Mouse (Mus musculus) forebrain, embryonic 11.5 days (tissue): ENCODE data around the gene Mertk. TPM values are rescaled to one million over a fixed set of nuclear protein-coding genes. Genes with fewer than 3 reads are reported as not detected.

ENCODE experiments used
- ATAC-seq: fragments of 200-750 bp; cut with Nextera tagmentation; replicated peaks from 2 replicates; pipeline ENCODE4 v1.8.0; 2017; ENCODE audit warnings: moderate TSS enrichment; ENCODE audit not compliant: low FRiP score
- DNase-seq: peaks from one replicate; pipeline ENCODE4 v3.0.0-alpha.2; 2017; ENCODE audit warnings: low spot score
- H3K27ac ChIP-seq: fragments of 300-500 bp; sonication (generic); 2 replicates; pipeline ENCODE4 v1.5.1; 2014; ENCODE audit warnings: low read depth, low read length
- H3K27me3 ChIP-seq: fragments of 300-500 bp; sonication (generic); 2 replicates; pipeline ENCODE4 v1.6.1; 2014; ENCODE audit warnings: mild to moderate bottlenecking, low read length, mixed read lengths; ENCODE audit not compliant: control insufficient read depth, insufficient read depth
- H3K36me3 ChIP-seq: fragments of 300-500 bp; sonication (generic); 2 replicates; pipeline ENCODE4 v1.6.1; 2014; ENCODE audit warnings: mild to moderate bottlenecking, low read length, moderate library complexity, mixed read lengths; ENCODE audit not compliant: control insufficient read depth, insufficient read depth
- H3K4me1 ChIP-seq: fragments of 300-500 bp; sonication (generic); replicated peaks from 2 replicates; pipeline ENCODE4 v1.6.1; 2014; ENCODE audit warnings: low read length, mixed read lengths; ENCODE audit not compliant: control insufficient read depth, insufficient read depth
- H3K4me2 ChIP-seq: fragments of 300-500 bp; sonication (generic); 2 replicates; pipeline ENCODE4 v1.6.1; 2014; ENCODE audit warnings: low read depth, mild to moderate bottlenecking, low read length, moderate library complexity, mixed read lengths; ENCODE audit not compliant: severe bottlenecking
- H3K4me3 ChIP-seq: fragments of 300-500 bp; sonication (generic); 2 replicates; pipeline ENCODE4 v1.5.1; 2014; ENCODE audit warnings: low read depth, low read length
- H3K9ac ChIP-seq: fragments of 300-500 bp; sonication (generic); 2 replicates; pipeline ENCODE4 v1.6.1; 2014; ENCODE audit warnings: low read length
- H3K9me3 ChIP-seq: fragments of 300-500 bp; sonication (generic); 2 replicates; pipeline ENCODE4 v1.6.1; 2016; ENCODE audit warnings: low read length, mixed read lengths; ENCODE audit not compliant: control insufficient read depth
- WGBS: fragments of 180-500 bp; shearing (Covaris S2); extraction: QIAGEN DNeasy Blood & Tissue Kit; methylation state at CpG from one replicate; pipeline ENCODE4 v1.1.7; 2014; 5-methylcytosine and 5-hydroxymethylcytosine counted together
- polyA plus RNA-seq: library from polyadenylated mRNA; unstranded; fragments of >200 nt; fragmentation: Nextera tagmentation; extraction: Ambion mirVana; gene quantifications from 2 replicates; pipeline ENCODE4 v1.2.1, GENCODE M21; 2014

Mertk gene
- polyA plus RNA-seq, 1 experiment from 2014 or later, result 4.4 TPM

DNA sequence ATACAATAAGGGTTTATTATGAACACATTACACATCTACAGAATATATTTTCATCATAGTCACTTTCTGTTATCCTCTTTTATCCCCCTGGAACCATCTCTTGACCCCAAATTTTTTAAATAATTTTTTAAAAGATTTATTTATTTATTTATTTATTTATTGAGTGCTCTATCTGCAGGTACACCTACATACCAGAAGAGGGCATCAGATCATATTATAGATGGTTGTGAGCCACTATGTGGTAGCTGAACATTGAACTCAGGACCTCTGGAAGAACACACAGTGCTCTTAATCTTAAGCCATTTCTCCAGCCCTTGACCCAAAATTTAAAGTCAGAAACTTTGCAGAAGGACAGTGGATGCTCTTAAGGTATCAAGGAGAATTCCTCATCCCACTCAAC is 4.2 kb upstream of the Mertk start:
- ATAC-seq (no peak), DNase-seq (no peak)
- H3K27me3 ChIP-seq, result 0 out of 2 replicates have a peak, but pooled peaks cover 2% of the 10 kb centered on the region
- no peaks in the 10 kb centered on the region for H3K4me1 ChIP-seq
- H3K9me3 ChIP-seq, result no peaks in the 10 kb centered on the region
- H3K9ac ChIP-seq, result no peak overlapping the region
- H3K4me2 ChIP-seq, result no peak overlapping the region
- H3K36me3 ChIP-seq, result no peaks in the 10 kb centered on the region
- H3K27ac ChIP-seq, result no peak overlapping the region
- H3K4me3 ChIP-seq, result no peak overlapping the region

DNA sequence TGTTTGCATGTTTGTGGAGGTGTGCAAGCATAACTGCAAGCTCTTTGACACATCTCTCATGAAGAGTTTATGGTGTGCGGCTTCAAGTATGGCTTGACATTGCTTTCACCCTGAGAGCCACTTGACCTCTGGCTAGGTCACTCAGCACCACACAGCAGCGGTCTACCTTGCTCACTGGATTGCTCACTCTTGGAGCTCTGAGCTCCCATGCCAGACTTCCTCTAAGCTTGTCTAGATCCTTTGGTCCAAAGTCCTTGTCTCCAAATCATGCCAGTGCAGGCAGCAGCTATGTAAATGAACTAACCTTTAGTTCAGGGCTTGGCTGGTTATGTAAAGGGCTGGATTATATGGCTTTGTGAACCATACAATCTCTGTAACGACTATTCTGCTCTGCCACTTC is 2.3 kb upstream of the Mertk start:
- 79% methylated on average over 3 of the region's 3 CpGs for WGBS
- Histone ChIP-seq H3K9ac (no peak overlapping the region), H3K36me3 (no peaks in the 10 kb centered on the region), H3K27me3 (0 out of 2 replicates have a peak, but pooled peaks cover 2% of the 10 kb centered on the region), H3K4me2 (no peak overlapping the region), H3K4me3 (no peak overlapping the region), H3K4me1 (no peaks in the 10 kb centered on the region), H3K9me3 (no peaks in the 10 kb centered on the region), H3K27ac (no peak overlapping the region)
- DNase-seq (no peak), ATAC-seq (no peak)

DNA sequence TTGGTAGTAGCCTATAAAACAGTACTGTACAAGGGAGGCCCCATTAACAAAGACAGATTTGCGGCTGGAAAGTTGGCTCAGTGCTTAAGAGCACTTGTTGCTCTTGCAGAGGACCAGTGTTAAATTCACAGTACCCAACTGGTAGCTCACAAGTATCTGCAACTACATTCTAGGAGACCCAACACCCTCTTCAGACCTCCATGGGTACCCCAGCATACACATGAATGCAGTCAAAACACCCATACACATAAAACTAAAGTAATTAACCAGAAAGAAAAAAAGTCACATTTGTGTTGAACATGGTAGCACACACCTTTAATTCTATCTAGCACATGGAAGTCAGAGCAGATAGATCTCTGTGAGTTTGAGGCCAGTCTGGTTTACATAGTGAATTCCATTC is 1.7 kb upstream of the Mertk start:
- Histone ChIP-seq H3K27me3 (0 out of 2 replicates have a peak, but pooled peaks cover 2% of the 10 kb centered on the region), H3K9me3 (no peaks in the 10 kb centered on the region), H3K4me3 (no peak overlapping the region), H3K27ac (no peak overlapping the region), H3K4me1 (no peaks in the 10 kb centered on the region), H3K9ac (no peak overlapping the region), H3K36me3 (no peaks in the 10 kb centered on the region), H3K4me2 (no peak overlapping the region)
- ATAC-seq (no peak), DNase-seq (no peak)
- WGBS, result 94% methylated on average over 1 of the region's 1 CpGs

DNA sequence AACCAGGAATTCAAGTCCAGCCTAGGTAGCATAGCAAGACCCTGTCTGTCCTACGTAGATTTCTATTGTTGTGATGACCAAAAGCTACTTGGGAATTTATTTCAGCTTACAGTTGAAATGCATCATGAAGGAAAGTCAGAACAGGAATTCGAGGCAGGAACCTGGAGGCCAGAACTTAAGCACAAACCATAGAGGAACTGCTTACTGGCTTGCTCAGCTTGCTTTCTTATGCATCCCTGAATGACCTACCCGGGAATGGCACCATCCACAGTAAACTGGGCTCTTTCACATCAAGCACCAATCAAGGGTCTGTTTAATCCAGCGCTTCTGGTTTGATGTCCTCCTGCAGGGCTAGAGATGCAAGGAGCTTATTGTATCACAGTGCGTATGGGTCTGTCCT is 1.2 kb upstream of the Mertk start:
- Histone ChIP-seq H3K36me3 (no peaks in the 10 kb centered on the region), H3K4me2 (no peak overlapping the region), H3K4me3 (peak overlapping the region; percentile 50; the same call in 1 of the 2 replicates), H3K27me3 (0 out of 2 replicates have a peak, but pooled peaks cover 2% of the 10 kb centered on the region), H3K27ac (no peak overlapping the region), H3K9me3 (no peaks in the 10 kb centered on the region), H3K9ac (0 out of 2 replicates have a peak overlapping the region, but pooled peaks have one; percentile 14), H3K4me1 (no peaks in the 10 kb centered on the region)
- WGBS, result 63% methylated on average over 5 of the region's 5 CpGs
- ATAC-seq (no peak), DNase-seq (no peak)

DNA sequence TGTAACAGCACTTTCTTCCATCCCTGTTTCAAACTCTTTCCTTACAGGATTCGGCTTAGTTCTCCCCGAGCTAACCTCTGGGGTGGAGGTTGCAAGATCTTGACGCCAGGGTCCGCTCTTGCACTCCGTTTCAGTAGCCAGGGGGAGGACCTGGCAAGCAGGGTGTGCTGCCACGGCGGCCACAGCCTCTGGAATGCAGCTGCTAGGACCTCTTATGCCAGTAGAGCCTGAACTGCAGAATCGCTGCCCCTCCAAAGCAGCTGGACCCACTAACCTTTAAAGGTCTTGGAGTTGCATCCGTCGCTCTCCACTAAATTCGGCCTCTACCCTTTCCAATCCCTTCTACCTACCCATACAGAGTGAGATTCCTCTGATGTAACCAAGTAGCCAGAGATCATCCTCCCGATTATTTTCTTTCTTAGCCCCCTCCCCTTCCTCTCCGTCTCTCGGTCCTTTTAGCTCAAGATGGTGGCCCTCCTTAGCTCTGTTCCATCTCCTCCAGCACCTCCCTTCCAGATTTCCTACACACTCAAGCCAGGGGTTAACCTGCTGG is 540 bp upstream of the Mertk start:
- Histone ChIP-seq H3K36me3 (no peaks in the 10 kb centered on the region), H3K27me3 (0 out of 2 replicates have a peak, but pooled peaks cover 2% of the 10 kb centered on the region), H3K9me3 (no peaks in the 10 kb centered on the region), H3K9ac (peak overlapping the region; percentile 61), H3K4me1 (no peaks in the 10 kb centered on the region), H3K4me3 (peak overlapping the region; percentile 50), H3K27ac (peak overlapping the region; percentile 26; the same call in 1 of the 2 replicates), H3K4me2 (peak overlapping the region; percentile 85)
- DNase-seq, result peak; percentile 91
- ATAC-seq, result peak; percentile 84
- WGBS, result under 1% methylated on average over 14 of the region's 14 CpGs

DNA sequence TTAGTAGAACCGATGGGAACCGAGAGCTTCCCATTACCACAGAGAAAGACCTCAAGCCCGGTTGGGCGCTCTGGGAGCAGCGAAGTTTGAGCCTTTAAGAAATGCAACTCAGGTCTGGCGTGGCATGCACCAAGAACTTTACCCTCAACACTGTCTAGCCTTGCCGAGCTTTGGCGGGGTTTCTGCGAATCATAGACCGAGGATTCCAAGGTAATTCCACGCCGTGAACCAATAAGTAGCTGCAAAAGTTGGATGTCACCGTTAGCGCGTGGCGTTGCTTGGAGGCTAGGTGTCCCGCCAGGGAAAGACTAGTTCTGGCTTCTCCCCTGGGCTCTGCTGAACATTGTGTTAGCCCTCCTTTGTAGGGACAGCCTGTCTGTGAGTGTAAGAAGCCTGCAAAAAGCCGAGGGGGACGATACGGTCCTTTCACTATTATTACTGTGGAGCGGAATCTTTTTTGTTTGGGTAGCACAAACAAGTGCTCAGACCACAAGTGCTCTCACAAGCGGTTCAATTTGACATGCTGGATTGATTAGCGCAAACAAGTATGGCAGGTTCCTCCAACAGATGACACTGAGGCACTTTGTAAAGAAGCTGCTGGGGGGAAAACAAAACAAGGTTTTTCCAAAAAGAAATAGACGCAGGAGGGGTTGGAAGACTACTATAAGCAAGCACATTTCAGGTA is 587 bp downstream of the Mertk start:
- Histone ChIP-seq H3K4me1 (no peaks in the 10 kb centered on the region), H3K36me3 (no peaks in the 10 kb centered on the region), H3K4me3 (peak overlapping the region; percentile 50), H3K27me3 (0 out of 2 replicates have a peak, but pooled peaks cover 2% of the 10 kb centered on the region), H3K27ac (no peak overlapping the region), H3K4me2 (peak overlapping the region; percentile 85), H3K9me3 (no peaks in the 10 kb centered on the region), H3K9ac (peak overlapping the region; percentile 61)
- DNase-seq, result peak; percentile 60
- WGBS, result under 1% methylated on average over 24 of the region's 24 CpGs
- no peak; the same call in 1 of the 2 replicates for ATAC-seq

DNA sequence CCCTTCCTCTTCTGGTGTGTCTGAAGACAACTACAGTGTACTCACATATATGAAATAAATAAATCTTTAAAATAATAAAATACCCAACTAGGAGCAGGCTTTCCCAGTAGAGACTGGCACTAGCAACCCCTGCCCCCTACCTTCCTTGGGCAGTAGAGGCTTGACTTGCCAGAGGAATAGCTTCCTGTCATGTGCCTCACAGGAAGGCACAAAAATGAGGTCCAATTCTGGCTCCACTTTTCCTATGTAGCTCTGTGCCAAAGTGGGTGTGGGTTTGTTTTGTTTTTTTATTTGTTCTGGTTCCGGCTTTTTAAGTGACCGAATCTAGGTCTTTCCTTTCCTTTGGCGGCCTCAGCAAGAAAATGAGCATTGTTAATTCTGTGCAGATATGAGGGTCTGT is 5.7 kb downstream of the Mertk start:
- no peaks in the 10 kb centered on the region for H3K27me3 ChIP-seq
- 92% methylated on average over 3 of the region's 3 CpGs for WGBS
- H3K4me1 ChIP-seq, result no peaks in the 10 kb centered on the region; the same call in 1 of the 2 replicates
- no peaks in the 10 kb centered on the region for H3K9me3 ChIP-seq
- no peak for DNase-seq
- no peaks in the 10 kb centered on the region for H3K36me3 ChIP-seq
- no peak overlapping the region for H3K4me2 ChIP-seq
- no peak overlapping the region for H3K4me3 ChIP-seq
- no peak for ATAC-seq
- H3K27ac ChIP-seq, result no peak overlapping the region
- H3K9ac ChIP-seq, result no peak overlapping the region

DNA sequence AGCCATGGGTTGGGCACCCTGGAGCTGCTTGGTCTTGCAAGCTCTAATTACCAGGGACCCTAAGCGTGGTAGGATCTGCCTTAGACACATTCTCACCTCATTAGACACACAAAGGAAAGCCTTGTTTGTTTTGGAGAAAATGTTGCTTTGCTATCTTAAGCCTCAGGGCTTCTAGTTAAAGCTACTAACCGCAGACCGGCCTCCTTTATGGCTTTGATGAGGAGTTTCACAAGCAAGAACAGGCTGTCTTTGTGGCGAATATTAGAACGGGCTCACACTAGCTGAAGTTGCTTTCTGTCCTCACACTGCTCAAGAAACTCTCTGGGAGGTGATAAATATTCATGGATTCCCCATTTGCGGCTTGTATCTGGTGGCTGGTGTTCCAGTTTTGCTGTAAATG is 10.5 kb downstream of the Mertk start:
- 27% methylated on average over 6 of the region's 6 CpGs for WGBS
- no peaks in the 10 kb centered on the region for H3K9me3 ChIP-seq
- no peak overlapping the region for H3K27ac ChIP-seq
- ATAC-seq, result peak; percentile 42; the same call in 1 of the 2 replicates
- H3K9ac ChIP-seq, result no peak overlapping the region
- DNase-seq, result no peak
- H3K4me2 ChIP-seq, result no peak overlapping the region
- H3K27me3 ChIP-seq, result no peaks in the 10 kb centered on the region
- H3K36me3 ChIP-seq, result no peaks in the 10 kb centered on the region
- no peak overlapping the region for H3K4me3 ChIP-seq
- no peaks in the 10 kb centered on the region; the same call in none of the 2 replicates for H3K4me1 ChIP-seq
